Mouse (Mus musculus): ENCODE measurements at regions not wholly inside any gene's neighbourhood (a gene's known extent, or its start where the extent isn't known, plus 50 kb on each side); places are given as distances from the start of the nearest gene placed in this dataset.

GRCm38 (mm10) chr1:185779604-185780003 lies 325.0 kb downstream of the Slc30a10 start:
- no peak for TF ChIP-seq EP300 (IDR thresholded peaks at IDR 0.05; ENCODE audit: low read depth)
- TF ChIP-seq CTCF (IDR thresholded peaks at IDR 0.05; ENCODE audit: low read depth) = no peak
- H3K4me3 ChIP-seq (ENCODE audit: low read depth, low read length) = no peak overlapping the region
- 66% methylated on average over 4 of the region's 4 CpGs for WGBS

GRCm38 (mm10) chr1:185802156-185802555 lies 315.0 kb downstream of the Lyplal1 start:
- no peak overlapping the region for H3K4me3 ChIP-seq (ENCODE audit: low read depth, low read length)
- no peaks in the 10 kb centered on the region for H3K4me1 ChIP-seq (ENCODE audit: control insufficient read depth, insufficient read depth)
- no peak for DNase-seq (ENCODE audit: low spot score)
- no peak overlapping the region for H3K27ac ChIP-seq (ENCODE audit: low read depth)
- H3K4me2 ChIP-seq (ENCODE audit: low read depth, low read length) = no peak overlapping the region
- TF ChIP-seq EP300 (IDR thresholded peaks at IDR 0.05; ENCODE audit: low read depth) = no peak
- no peak for TF ChIP-seq CTCF (IDR thresholded peaks at IDR 0.05; ENCODE audit: low read depth)
- ATAC-seq (ENCODE audit: insufficient read depth, low read depth) = no peak
- H3K9me3 ChIP-seq (replicated peaks; ENCODE audit: control insufficient read depth, low read length) = no peaks in the 10 kb centered on the region
- no peaks in the 10 kb centered on the region for H3K36me3 ChIP-seq (replicated peaks; ENCODE audit: control insufficient read depth, insufficient read depth, low read length)
- 91% methylated on average over 3 of the region's 3 CpGs for WGBS
- H3K9ac ChIP-seq (replicated peaks; ENCODE audit: low read depth, low read length) = no peak overlapping the region
- no peaks in the 10 kb centered on the region for H3K27me3 ChIP-seq (ENCODE audit: control insufficient read depth, insufficient read depth, low read length)

More at GRCm38 (mm10) chr1:185779604-185780003, 325.0 kb downstream of the Slc30a10 start:
- no peak overlapping the region for H3K9ac ChIP-seq (replicated peaks; ENCODE audit: low read depth, low read length)
- DNase-seq (ENCODE audit: low spot score) = no peak
- H3K4me1 ChIP-seq (ENCODE audit: control insufficient read depth, insufficient read depth) = no peaks in the 10 kb centered on the region
- no peaks in the 10 kb centered on the region for H3K9me3 ChIP-seq (replicated peaks; ENCODE audit: control insufficient read depth, low read length)
- no peak overlapping the region for H3K27ac ChIP-seq (ENCODE audit: low read depth)
- no peak overlapping the region for H3K4me2 ChIP-seq (ENCODE audit: low read depth, low read length)
- H3K27me3 ChIP-seq (ENCODE audit: control insufficient read depth, insufficient read depth, low read length) = no peaks in the 10 kb centered on the region
- H3K36me3 ChIP-seq (replicated peaks; ENCODE audit: control insufficient read depth, insufficient read depth, low read length) = no peaks in the 10 kb centered on the region
- ATAC-seq (ENCODE audit: insufficient read depth, low read depth) = no peak

GRCm38 (mm10) chr1:185814901-185815300 lies 302.2 kb downstream of the Lyplal1 start:
- no peak overlapping the region for H3K4me3 ChIP-seq (ENCODE audit: low read depth, low read length)
- no peak overlapping the region for H3K27ac ChIP-seq (ENCODE audit: low read depth)
- ATAC-seq (ENCODE audit: insufficient read depth, low read depth) (no peak), DNase-seq (ENCODE audit: low spot score) (no peak)
- H3K9ac ChIP-seq (replicated peaks; ENCODE audit: low read depth, low read length) = no peak overlapping the region
- no peaks in the 10 kb centered on the region for H3K4me1 ChIP-seq (ENCODE audit: control insufficient read depth, insufficient read depth)
- no peaks in the 10 kb centered on the region for H3K27me3 ChIP-seq (ENCODE audit: control insufficient read depth, insufficient read depth, low read length)
- H3K4me2 ChIP-seq (ENCODE audit: low read depth, low read length) = no peak overlapping the region
- TF ChIP-seq CTCF (IDR thresholded peaks at IDR 0.05; ENCODE audit: low read depth) (no peak), EP300 (IDR thresholded peaks at IDR 0.05; ENCODE audit: low read depth) (no peak)
- H3K36me3 ChIP-seq (replicated peaks; ENCODE audit: control insufficient read depth, insufficient read depth, low read length) = no peaks in the 10 kb centered on the region
- 73% methylated on average over 3 of the region's 3 CpGs for WGBS
- no peaks in the 10 kb centered on the region for H3K9me3 ChIP-seq (replicated peaks; ENCODE audit: control insufficient read depth, low read length)

- ATAC-seq (ENCODE audit: insufficient read depth, low read depth) = no peak
- no peaks in the 10 kb centered on the region for H3K4me1 ChIP-seq (ENCODE audit: control insufficient read depth, insufficient read depth)
- no peak overlapping the region for H3K4me3 ChIP-seq (ENCODE audit: low read depth, low read length)
- no peaks in the 10 kb centered on the region for H3K27me3 ChIP-seq (ENCODE audit: control insufficient read depth, insufficient read depth, low read length)
- H3K4me2 ChIP-seq (ENCODE audit: low read depth, low read length) = no peak overlapping the region
- no peak for DNase-seq (ENCODE audit: low spot score)
- WGBS = 41% methylated on average over 5 of the region's 5 CpGs
- H3K36me3 ChIP-seq (replicated peaks; ENCODE audit: control insufficient read depth, insufficient read depth, low read length) = no peaks in the 10 kb centered on the region
- no peaks in the 10 kb centered on the region for H3K9me3 ChIP-seq (replicated peaks; ENCODE audit: control insufficient read depth, low read length)
- H3K27ac ChIP-seq (ENCODE audit: low read depth) = no peak overlapping the region
- TF ChIP-seq CTCF (IDR thresholded peaks at IDR 0.05; ENCODE audit: low read depth) (no peak), EP300 (IDR thresholded peaks at IDR 0.05; ENCODE audit: low read depth) (no peak)
- H3K9ac ChIP-seq (replicated peaks; ENCODE audit: low read depth, low read length) = no peak overlapping the region
These were observed 298.1 kb downstream of the Lyplal1 start for GRCm38 (mm10) chr1:185819044-185819443.

- H3K4me2 ChIP-seq (ENCODE audit: low read depth, low read length) = no peak overlapping the region
- H3K4me1 ChIP-seq (ENCODE audit: control insufficient read depth, insufficient read depth) = no peaks in the 10 kb centered on the region
- no peaks in the 10 kb centered on the region for H3K27me3 ChIP-seq (ENCODE audit: control insufficient read depth, insufficient read depth, low read length)
- no peak overlapping the region for H3K4me3 ChIP-seq (ENCODE audit: low read depth, low read length)
- DNase-seq (ENCODE audit: low spot score) (no peak), ATAC-seq (ENCODE audit: insufficient read depth, low read depth) (no peak)
- TF ChIP-seq EP300 (IDR thresholded peaks at IDR 0.05; ENCODE audit: low read depth) (no peak), CTCF (IDR thresholded peaks at IDR 0.05; ENCODE audit: low read depth) (no peak)
- no peak overlapping the region for H3K27ac ChIP-seq (ENCODE audit: low read depth)
- no peak overlapping the region for H3K9ac ChIP-seq (replicated peaks; ENCODE audit: low read depth, low read length)
- WGBS = 70% methylated on average over 8 of the region's 8 CpGs
- H3K9me3 ChIP-seq (replicated peaks; ENCODE audit: control insufficient read depth, low read length) = no peaks in the 10 kb centered on the region
- H3K36me3 ChIP-seq (replicated peaks; ENCODE audit: control insufficient read depth, insufficient read depth, low read length) = no peaks in the 10 kb centered on the region
These were observed 294.9 kb downstream of the Lyplal1 start for GRCm38 (mm10) chr1:185822241-185822640.

- no peaks in the 10 kb centered on the region for H3K27me3 ChIP-seq (ENCODE audit: control insufficient read depth, insufficient read depth, low read length)
- no peak for ATAC-seq (ENCODE audit: insufficient read depth, low read depth)
- no peak overlapping the region for H3K9ac ChIP-seq (replicated peaks; ENCODE audit: low read depth, low read length)
- H3K4me1 ChIP-seq (ENCODE audit: control insufficient read depth, insufficient read depth) = no peaks in the 10 kb centered on the region
- no peaks in the 10 kb centered on the region for H3K36me3 ChIP-seq (replicated peaks; ENCODE audit: control insufficient read depth, insufficient read depth, low read length)
- no peak overlapping the region for H3K4me2 ChIP-seq (ENCODE audit: low read depth, low read length)
- no peak overlapping the region for H3K27ac ChIP-seq (ENCODE audit: low read depth)
- no peaks in the 10 kb centered on the region for H3K9me3 ChIP-seq (replicated peaks; ENCODE audit: control insufficient read depth, low read length)
- no peak for DNase-seq (ENCODE audit: low spot score)
- no peak overlapping the region for H3K4me3 ChIP-seq (ENCODE audit: low read depth, low read length)
- no peak for TF ChIP-seq CTCF (IDR thresholded peaks at IDR 0.05; ENCODE audit: low read depth)
- TF ChIP-seq EP300 (IDR thresholded peaks at IDR 0.05; ENCODE audit: low read depth) = no peak
- WGBS = 75% methylated on average over 4 of the region's 4 CpGs
These were observed 293.9 kb downstream of the Lyplal1 start for GRCm38 (mm10) chr1:185823226-185823625.
